Mouse (Mus musculus) forebrain, embryonic 11.5 days (tissue): ENCODE measurements around the gene Scrn2. TPM values are rescaled to one million over a fixed set of nuclear protein-coding genes. Genes with fewer than 3 reads are reported as not detected.

Experiments used
- microRNA-seq: library from miRNA; unstranded; fragments of <30 nt; microRNA quantifications from one replicate; pipeline ENCODE4, GENCODE M21; 2016; ENCODE audit not compliant: insufficient number of aligned reads
- polyA plus RNA-seq: library from polyadenylated mRNA; unstranded; fragments of >200 nt; fragmentation: Nextera tagmentation; extraction: Ambion mirVana; gene quantifications from 2 replicates; pipeline ENCODE4 v1.2.1, GENCODE M21; 2014

Scrn2 gene
- polyA plus RNA-seq, 1 experiment from 2014 or later = 31.6 TPM

Small RNA genes lying within 50 kb of the gene (microRNA-seq; reads per million reads assigned to microRNA genes)
- not detected for gene Mir8103

Other genes starting within 250 kb of the Scrn2 start
- gene Cbx1, start 240.8 kb upstream of the Scrn2 start, polyA plus RNA-seq = 140 and 150 TPM in 2 replicates
- gene Nfe2l1, start 200.0 kb upstream of the Scrn2 start, polyA plus RNA-seq = 38.6 and 42.9 TPM in 2 replicates
- gene Copz2, start 180.1 kb upstream of the Scrn2 start, polyA plus RNA-seq = 33.2 and 33.8 TPM in 2 replicates
- 83.4 and 94.0 TPM in 2 replicates for gene Cdk5rap3, start 113.4 kb upstream of the Scrn2 start, polyA plus RNA-seq
- gene Prr15l, start 101.8 kb upstream of the Scrn2 start, polyA plus RNA-seq = 0.25 and 0.29 TPM in 2 replicates
- 24.8 and 28.8 TPM in 2 replicates for gene Pnpo, start 86.0 kb upstream of the Scrn2 start, polyA plus RNA-seq
- 30.9 and 31.0 TPM in 2 replicates for gene Sp2, start 47.0 kb upstream of the Scrn2 start, polyA plus RNA-seq
- 0.17 TPM in 1 of 2 replicates, not detected in the other for gene Sp6, start 16.5 kb upstream of the Scrn2 start, polyA plus RNA-seq
- gene Lrrc46, start 11.5 kb downstream of the Scrn2 start, polyA plus RNA-seq = 3.8 and 4.2 TPM in 2 replicates
- gene Mrpl10, start 11.6 kb downstream of the Scrn2 start, polyA plus RNA-seq = 76.4 and 76.6 TPM in 2 replicates
- 6.7 and 7.7 TPM in 2 replicates for gene Osbpl7, start 20.7 kb downstream of the Scrn2 start, polyA plus RNA-seq
- 0.17 and 0.21 TPM in 2 replicates for gene Tbx21, start 85.4 kb downstream of the Scrn2 start, polyA plus RNA-seq
- gene Tbkbp1, start 121.6 kb downstream of the Scrn2 start, polyA plus RNA-seq = 5.4 and 6.7 TPM in 2 replicates
- 114 TPM in 2 replicates for gene Kpnb1, start 157.9 kb downstream of the Scrn2 start, polyA plus RNA-seq